Mouse (Mus musculus): ENCODE data around the gene Hrh2. TPM values are rescaled to one million over a fixed set of nuclear protein-coding genes. Genes with fewer than 3 reads are reported as not detected.

Hrh2 gene
- polyA plus RNA-seq, 1 experiment from 2014 or later = 0.08 TPM

DNA sequence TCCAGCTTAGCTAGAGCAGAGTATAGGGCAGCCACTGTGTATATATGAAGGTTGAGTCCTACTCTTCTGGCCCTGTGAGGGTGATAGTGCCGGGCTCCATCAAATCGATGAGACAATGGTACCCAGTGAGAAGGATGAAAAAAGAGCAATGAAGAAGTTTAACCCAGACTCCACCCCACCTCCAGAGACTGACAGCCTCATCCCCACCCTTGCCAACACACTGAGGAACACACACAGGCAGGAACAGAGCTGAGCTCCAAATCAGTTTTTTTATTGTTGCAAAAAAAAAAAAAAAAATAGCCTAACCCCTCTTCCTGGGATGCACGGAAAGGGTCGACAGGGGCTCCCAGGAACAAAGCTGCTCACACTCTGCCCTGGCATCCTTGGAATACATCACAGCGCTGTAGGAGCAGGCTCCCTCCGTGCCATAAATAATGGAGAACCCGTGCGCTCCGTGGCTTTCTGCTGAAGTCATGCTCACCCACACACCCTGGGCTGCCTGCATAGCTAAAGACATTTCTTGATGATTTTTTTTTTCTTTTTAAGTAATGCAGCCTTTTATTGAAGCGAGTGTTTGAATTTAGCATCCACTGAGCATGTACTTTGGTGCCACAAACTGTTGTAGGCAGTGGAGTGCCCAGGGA lies 65.8 kb downstream of the Hrh2 start:
- Histone ChIP-seq H3K27me3 (no peaks in the 10 kb centered on the region), H3K36me3 (ENCODE audit: poor library complexity, severe bottlenecking) (no peaks in the 10 kb centered on the region), H3K4me2 (no peak overlapping the region), H3K4me3 (no peak overlapping the region), H3K9ac (no peak overlapping the region), H3K4me1 (peaks cover 16% of the 10 kb centered on the region), H3K9me3 (replicated peaks) (no peaks in the 10 kb centered on the region), H3K27ac (no peak overlapping the region)
- no peak for ATAC-seq
- 25% methylated on average over 10 of the region's 10 CpGs for whole genome bisulfite sequencing

DNA sequence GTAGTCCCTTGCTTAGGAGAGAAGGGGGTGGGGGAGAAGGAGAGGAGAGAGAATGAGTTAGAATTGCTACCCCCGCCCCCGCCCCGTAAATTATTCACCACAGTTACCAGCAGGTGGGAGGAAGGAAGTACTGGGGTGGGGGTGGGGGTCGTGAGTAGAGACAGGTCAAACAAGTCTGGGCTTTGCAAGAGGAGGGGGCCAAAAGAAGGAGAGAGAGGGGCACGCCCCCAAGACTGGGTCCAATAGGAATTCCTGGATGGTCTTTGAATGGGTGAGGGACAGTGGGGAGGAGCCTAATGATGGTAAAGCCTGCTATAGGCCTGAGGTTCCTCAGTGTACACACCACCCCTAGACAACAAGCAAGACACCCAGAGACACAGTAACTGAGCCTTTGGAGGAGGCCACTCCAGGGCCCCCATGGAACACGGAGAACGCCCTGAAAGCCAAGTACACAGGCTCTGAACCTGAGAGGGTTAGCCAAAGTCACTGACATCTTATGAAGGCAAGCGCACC lies 66.4 kb downstream of the Hrh2 start:
- no peak overlapping the region for H3K4me2 ChIP-seq
- no peaks in the 10 kb centered on the region for H3K9me3 ChIP-seq (replicated peaks)
- no peaks in the 10 kb centered on the region for H3K36me3 ChIP-seq (ENCODE audit: poor library complexity, severe bottlenecking)
- H3K27ac ChIP-seq = no peak overlapping the region
- peaks cover 16% of the 10 kb centered on the region for H3K4me1 ChIP-seq
- no peak overlapping the region for H3K4me3 ChIP-seq
- ATAC-seq = no peak
- 43% methylated on average over 8 of the region's 8 CpGs for WGBS
- no peak overlapping the region for H3K9ac ChIP-seq
- H3K27me3 ChIP-seq = no peaks in the 10 kb centered on the region

DNA sequence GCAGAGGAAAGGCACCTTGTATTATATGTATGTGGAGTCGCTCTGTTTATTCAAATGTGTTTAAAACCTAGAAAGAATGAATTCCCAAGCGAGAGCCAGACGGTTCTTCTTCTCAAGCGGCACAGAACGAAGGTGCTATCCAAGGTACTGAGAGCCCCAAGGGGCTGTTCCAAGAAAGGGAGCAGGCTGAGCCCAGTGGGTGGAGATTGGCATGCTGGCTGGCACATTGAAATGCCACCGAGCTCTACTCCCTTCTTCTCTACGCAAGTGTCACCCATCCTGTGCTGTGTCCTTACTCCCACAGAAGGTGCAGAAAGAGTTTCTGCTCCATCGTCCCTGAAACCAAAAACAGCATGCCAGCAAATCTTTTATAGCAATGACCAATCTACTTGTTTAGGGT lies 68.4 kb downstream of the Hrh2 start:
- Histone ChIP-seq H3K9me3 (replicated peaks) (no peaks in the 10 kb centered on the region), H3K36me3 (ENCODE audit: poor library complexity, severe bottlenecking) (no peaks in the 10 kb centered on the region), H3K27me3 (no peaks in the 10 kb centered on the region), H3K27ac (no peak overlapping the region), H3K4me3 (no peak overlapping the region), H3K4me2 (no peak overlapping the region), H3K4me1 (peaks cover 22% of the 10 kb centered on the region), H3K9ac (no peak overlapping the region)
- no peak for ATAC-seq
- WGBS = 31% methylated on average over 8 of the region's 8 CpGs

DNA sequence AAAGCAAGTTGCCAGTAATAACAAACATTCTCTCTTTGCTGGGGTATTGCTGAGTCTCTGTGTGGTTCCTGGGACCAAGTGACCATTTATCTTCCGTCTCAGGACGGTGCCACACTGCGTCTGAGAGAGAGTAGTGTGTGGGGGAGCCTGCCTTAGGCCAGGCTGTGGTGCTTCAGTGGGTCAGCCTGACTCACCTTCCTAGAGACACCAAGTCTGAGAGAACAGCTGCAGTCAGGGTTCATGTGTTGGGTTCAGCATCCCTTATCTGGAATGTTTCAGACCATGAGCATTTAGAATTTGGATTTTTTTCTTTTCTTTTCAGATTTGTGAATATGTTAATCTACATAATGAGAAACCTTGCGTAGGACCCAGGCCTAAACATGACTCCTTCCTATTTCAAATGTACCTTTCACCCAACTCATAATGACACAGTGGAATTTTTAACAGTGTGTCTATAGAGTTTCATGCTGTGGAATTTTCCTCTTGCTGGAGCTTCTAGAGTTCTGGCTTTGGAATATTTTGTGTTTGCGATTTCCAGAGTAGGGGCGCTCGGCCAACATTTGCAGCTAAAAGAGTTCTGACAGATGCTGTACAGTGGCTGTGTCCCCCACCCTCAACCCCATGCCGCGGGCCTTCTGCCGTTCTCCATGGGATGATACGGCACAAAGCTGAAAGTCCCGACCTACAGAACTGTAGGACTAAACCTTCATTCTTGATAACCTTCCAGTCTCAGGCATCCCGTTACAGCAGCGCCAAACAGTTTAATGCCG lies 71.0 kb downstream of the Hrh2 start:
- WGBS = 93% methylated on average over 15 of the region's 15 CpGs
- H3K27me3 ChIP-seq = no peaks in the 10 kb centered on the region
- H3K9me3 ChIP-seq (replicated peaks) = no peaks in the 10 kb centered on the region
- ATAC-seq = no peak
- H3K4me3 ChIP-seq = no peak overlapping the region
- H3K36me3 ChIP-seq (ENCODE audit: poor library complexity, severe bottlenecking) = no peaks in the 10 kb centered on the region
- H3K4me1 ChIP-seq = peaks cover 31% of the 10 kb centered on the region
- no peak overlapping the region for H3K9ac ChIP-seq
- no peak overlapping the region for H3K4me2 ChIP-seq
- no peak overlapping the region for H3K27ac ChIP-seq

DNA sequence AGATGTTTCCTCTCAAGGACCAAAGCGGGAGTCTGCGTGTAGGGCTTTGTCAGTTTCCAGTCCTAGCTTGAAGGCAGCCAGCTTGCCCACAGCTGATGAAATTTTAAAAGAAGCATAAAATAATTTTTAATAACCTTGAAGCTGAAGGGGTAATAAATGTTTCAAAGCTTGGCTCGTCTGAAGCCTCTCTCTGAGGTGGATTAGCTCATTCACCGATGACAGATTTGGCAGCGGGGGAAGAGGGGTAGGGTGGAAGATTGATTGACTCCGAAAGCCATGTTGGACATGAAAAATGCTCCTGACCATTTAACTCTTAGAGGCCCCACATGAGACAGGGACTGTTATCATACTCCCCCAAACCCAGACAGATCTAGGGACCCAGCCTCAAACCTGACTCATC lies 71.7 kb downstream of the Hrh2 start:
- no peaks in the 10 kb centered on the region for H3K36me3 ChIP-seq (ENCODE audit: poor library complexity, severe bottlenecking)
- 76% methylated on average over 6 of the region's 6 CpGs for WGBS
- peaks cover 27% of the 10 kb centered on the region for H3K4me1 ChIP-seq
- no peak overlapping the region for H3K27ac ChIP-seq
- H3K4me3 ChIP-seq = no peak overlapping the region
- ATAC-seq = no peak
- H3K4me2 ChIP-seq = no peak overlapping the region
- no peaks in the 10 kb centered on the region for H3K9me3 ChIP-seq (replicated peaks)
- no peaks in the 10 kb centered on the region for H3K27me3 ChIP-seq
- no peak overlapping the region for H3K9ac ChIP-seq

DNA sequence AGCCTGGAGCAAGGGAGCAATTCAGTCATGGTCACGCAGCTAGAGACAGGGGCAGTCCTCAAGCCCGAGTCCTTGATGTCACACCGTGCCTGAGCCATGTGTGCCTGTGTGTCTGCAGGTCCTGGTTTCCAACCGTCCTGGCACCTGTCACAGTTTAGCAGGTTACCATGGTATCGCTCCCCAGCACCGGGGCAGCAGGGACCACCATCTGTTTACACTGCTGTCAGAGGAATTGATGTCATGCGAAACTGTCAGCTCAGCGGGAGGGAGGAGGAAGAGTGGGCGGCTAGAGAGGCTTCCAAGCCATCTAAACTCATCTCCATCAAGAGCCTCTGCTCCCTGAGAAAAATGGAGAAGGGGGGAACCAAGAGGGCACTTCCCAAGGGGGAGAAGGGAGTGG lies 74.5 kb downstream of the Hrh2 start:
- Histone ChIP-seq H3K4me3 (no peak overlapping the region), H3K27me3 (no peaks in the 10 kb centered on the region), H3K4me2 (0 out of 2 replicates have a peak overlapping the region, but pooled peaks have one; percentile 3), H3K4me1 (peaks cover 36% of the 10 kb centered on the region), H3K9me3 (replicated peaks) (no peaks in the 10 kb centered on the region), H3K9ac (no peak overlapping the region), H3K27ac (0 out of 2 replicates have a peak overlapping the region, but pooled peaks have one; percentile 6), H3K36me3 (ENCODE audit: poor library complexity, severe bottlenecking) (no peaks in the 10 kb centered on the region)
- ATAC-seq = peak; percentile 92
- WGBS = 33% methylated on average over 9 of the region's 9 CpGs

DNA sequence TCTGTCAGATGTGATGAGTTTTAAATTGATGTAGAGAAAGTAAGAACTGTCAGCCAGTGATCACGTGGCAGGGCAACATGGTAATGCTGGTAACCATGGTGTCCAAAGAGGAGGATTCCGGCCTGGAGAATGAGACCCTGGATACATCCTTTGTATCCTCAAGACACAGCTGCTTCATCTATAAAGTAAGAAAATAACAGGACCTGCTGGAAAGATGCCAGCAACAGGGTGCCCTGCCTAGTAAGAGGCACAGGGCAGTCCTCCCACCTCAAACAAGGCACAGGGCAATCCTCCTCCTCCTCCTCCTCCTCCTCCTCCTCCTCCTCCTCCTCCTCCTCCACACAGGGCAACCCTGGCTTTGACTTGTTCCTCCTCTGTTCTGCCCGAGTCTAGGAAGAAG lies 77.2 kb downstream of the Hrh2 start:
- no peaks in the 10 kb centered on the region for H3K9me3 ChIP-seq (replicated peaks)
- no peak overlapping the region for H3K27ac ChIP-seq
- no peak overlapping the region for H3K4me2 ChIP-seq
- no peaks in the 10 kb centered on the region for H3K27me3 ChIP-seq
- ATAC-seq = no peak
- peaks cover 34% of the 10 kb centered on the region for H3K4me1 ChIP-seq
- H3K9ac ChIP-seq = no peak overlapping the region
- no peak overlapping the region for H3K4me3 ChIP-seq
- WGBS = 46% methylated on average over 3 of the region's 3 CpGs
- H3K36me3 ChIP-seq (ENCODE audit: poor library complexity, severe bottlenecking) = no peaks in the 10 kb centered on the region

DNA sequence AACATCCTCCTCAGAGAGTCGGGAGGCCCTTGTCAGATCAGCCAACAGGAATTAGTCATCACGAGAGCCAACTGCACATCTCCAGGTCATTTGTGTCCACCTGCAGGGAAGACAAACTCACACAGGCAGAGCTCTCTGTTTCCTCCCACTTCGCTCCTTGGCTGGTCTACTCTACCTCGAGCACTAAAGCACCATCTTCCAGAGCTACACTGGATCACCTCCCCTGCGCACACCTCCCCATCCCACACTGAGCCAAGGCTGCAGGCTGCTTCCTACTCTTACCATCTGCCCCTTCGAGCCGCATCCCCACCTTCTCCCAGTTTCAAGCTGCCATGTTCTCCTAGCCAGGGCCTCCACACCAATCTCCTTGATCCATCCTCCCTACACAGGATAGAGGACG lies 77.7 kb downstream of the Hrh2 start:
- H3K4me2 ChIP-seq = no peak overlapping the region
- 62% methylated on average over 8 of the region's 8 CpGs for WGBS
- no peaks in the 10 kb centered on the region for H3K27me3 ChIP-seq
- H3K9me3 ChIP-seq (replicated peaks) = no peaks in the 10 kb centered on the region
- H3K4me3 ChIP-seq = no peak overlapping the region
- H3K36me3 ChIP-seq (ENCODE audit: poor library complexity, severe bottlenecking) = no peaks in the 10 kb centered on the region
- H3K27ac ChIP-seq = no peak overlapping the region
- no peak overlapping the region for H3K9ac ChIP-seq
- ATAC-seq = no peak
- H3K4me1 ChIP-seq = peaks cover 30% of the 10 kb centered on the region

DNA sequence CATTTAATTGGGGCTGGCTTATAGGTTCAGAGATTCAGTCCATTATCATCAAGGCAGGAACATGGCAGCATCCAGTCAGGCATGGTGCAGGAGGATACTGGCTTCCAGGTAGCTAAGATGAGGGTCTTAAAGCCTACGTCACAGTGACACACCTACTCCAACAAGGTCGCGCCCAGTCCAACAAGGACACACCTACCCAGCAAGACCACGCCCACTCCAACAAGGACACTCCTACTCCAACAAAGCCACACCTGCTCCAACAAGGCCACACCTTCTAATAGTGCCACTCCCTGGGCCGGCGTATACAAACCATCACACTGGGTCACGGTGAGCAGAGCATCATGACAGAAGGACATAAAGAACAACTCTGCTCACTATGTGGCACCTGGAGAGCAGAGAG lies 80.1 kb downstream of the Hrh2 start:
- Histone ChIP-seq H3K9ac (no peak overlapping the region), H3K4me1 (peaks cover 19% of the 10 kb centered on the region), H3K27me3 (no peaks in the 10 kb centered on the region), H3K4me3 (no peak overlapping the region), H3K36me3 (ENCODE audit: poor library complexity, severe bottlenecking) (no peaks in the 10 kb centered on the region), H3K9me3 (replicated peaks) (no peaks in the 10 kb centered on the region), H3K4me2 (no peak overlapping the region), H3K27ac (no peak overlapping the region)
- WGBS = 92% methylated on average over 7 of the region's 7 CpGs
- no peak for ATAC-seq

DNA sequence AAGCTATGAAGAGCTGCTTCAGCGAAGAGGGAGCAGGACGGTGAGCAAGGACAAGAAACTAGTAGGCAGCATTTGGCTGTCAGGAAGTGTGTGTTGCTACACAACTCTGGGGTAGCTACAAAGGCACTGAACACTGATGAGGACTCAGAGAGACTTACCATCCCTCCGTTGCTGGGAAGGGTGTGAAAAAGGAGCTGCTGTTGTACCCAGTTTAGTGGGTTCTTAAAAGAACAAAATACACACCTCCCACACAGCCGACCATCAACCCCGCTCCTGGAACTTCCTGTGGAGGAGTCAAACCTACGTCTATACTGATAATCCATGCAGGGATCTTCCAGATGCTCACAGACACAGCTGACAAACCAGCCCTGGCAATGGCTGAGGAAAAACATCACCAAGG lies 85.5 kb downstream of the Hrh2 start:
- H3K4me1 ChIP-seq = peaks cover 12% of the 10 kb centered on the region
- no peaks in the 10 kb centered on the region for H3K9me3 ChIP-seq (replicated peaks)
- no peak overlapping the region for H3K4me3 ChIP-seq
- ATAC-seq = no peak
- no peak overlapping the region for H3K27ac ChIP-seq
- H3K36me3 ChIP-seq (ENCODE audit: poor library complexity, severe bottlenecking) = no peaks in the 10 kb centered on the region
- WGBS = 91% methylated on average over 6 of the region's 6 CpGs
- H3K4me2 ChIP-seq = no peak overlapping the region
- H3K27me3 ChIP-seq = no peaks in the 10 kb centered on the region
- H3K9ac ChIP-seq = no peak overlapping the region

DNA sequence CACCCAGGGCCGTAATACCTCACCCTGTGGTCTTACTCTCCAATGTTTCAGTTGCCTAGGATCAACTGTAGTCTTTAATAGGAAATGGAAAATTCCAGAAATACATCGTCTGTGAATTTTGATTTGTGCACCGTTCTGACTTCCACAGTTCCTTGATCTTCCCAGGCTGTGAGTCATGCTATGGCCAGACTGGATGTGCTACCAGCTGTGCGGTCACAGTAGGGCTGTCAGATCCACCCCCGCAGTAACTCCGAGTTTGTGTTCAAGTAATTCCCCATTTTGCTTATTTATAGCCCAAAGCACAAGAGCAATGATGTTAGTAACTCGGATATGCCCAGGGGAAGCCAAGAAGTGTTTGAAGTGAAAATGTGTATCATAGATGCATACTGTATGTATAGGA lies 88.4 kb downstream of the Hrh2 start:
- H3K4me1 ChIP-seq = peaks cover 25% of the 10 kb centered on the region
- H3K4me3 ChIP-seq = no peak overlapping the region
- 95% methylated on average over 7 of the region's 7 CpGs for WGBS
- no peak for ATAC-seq
- H3K4me2 ChIP-seq = no peak overlapping the region
- H3K9ac ChIP-seq = no peak overlapping the region
- H3K27ac ChIP-seq = no peak overlapping the region
- H3K9me3 ChIP-seq (replicated peaks) = no peaks in the 10 kb centered on the region
- H3K36me3 ChIP-seq (ENCODE audit: poor library complexity, severe bottlenecking) = no peaks in the 10 kb centered on the region
- H3K27me3 ChIP-seq = no peaks in the 10 kb centered on the region

DNA sequence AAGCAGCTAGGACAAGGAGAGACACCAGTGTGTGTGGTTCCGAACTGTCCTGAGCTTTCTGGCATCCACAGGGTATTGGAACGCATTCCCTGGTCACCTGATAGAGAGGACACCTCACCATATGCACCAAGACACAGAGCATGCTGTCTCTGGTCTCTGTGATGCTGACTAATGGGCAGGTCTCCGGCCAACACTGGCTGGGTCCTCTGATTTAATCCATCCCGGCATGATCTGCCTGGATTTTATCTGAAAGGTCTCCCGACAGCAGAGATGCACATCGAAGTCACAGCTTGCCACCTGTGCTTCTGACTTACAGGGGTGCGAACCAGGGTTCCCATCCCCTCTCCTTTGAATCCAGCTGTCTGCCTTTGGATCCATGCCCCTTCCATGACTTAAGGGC lies 89.2 kb downstream of the Hrh2 start:
- 69% methylated on average over 7 of the region's 7 CpGs for WGBS
- no peak for ATAC-seq
- no peak overlapping the region for H3K9ac ChIP-seq
- no peak overlapping the region for H3K4me3 ChIP-seq
- H3K36me3 ChIP-seq (ENCODE audit: poor library complexity, severe bottlenecking) = no peaks in the 10 kb centered on the region
- H3K9me3 ChIP-seq (replicated peaks) = no peaks in the 10 kb centered on the region
- 0 out of 2 replicates have a peak overlapping the region, but pooled peaks have one; percentile 55 for H3K4me2 ChIP-seq
- H3K27ac ChIP-seq = 0 out of 2 replicates have a peak overlapping the region, but pooled peaks have one; percentile 68
- peaks cover 29% of the 10 kb centered on the region for H3K4me1 ChIP-seq
- H3K27me3 ChIP-seq = no peaks in the 10 kb centered on the region

Data from forebrain, embryonic 13.5 days (tissue).